Mouse (Mus musculus) liver, adult 2 months (tissue): Measurements from ENCODE around the gene Ccdc84.

Experiments used
- CTCF ChIP-seq: fragments of 200-500 bp; IDR thresholded peaks from 2 replicates; pipeline ENCODE4 v1.5.1; 2011; ENCODE audit warnings: low read depth, low read length, control low read depth
- POLR2A ChIP-seq: fragments of 200-500 bp; IDR thresholded peaks from 2 replicates; pipeline ENCODE4 v1.6.1; 2011; ENCODE audit warnings: low read length, control low read depth; ENCODE audit not compliant: insufficient read depth; ENCODE audit errors: extremely low read depth

GRCm38 (mm10) chr9:44384596-44384995, 33.8 kb downstream of the Ccdc84 start:
- no peak for TF ChIP-seq POLR2A
- no peak for TF ChIP-seq CTCF
